Mouse (Mus musculus) liver, adult 2 months (tissue): ENCODE data around the gene Tuba3b.

Experiments
- CTCF ChIP-seq: fragments of 200-500 bp; IDR thresholded peaks from 2 replicates; pipeline ENCODE4 v1.5.1; 2011; ENCODE audit warnings: low read depth, low read length, control low read depth
- POLR2A ChIP-seq: fragments of 200-500 bp; IDR thresholded peaks from 2 replicates; pipeline ENCODE4 v1.6.1; 2011; ENCODE audit warnings: low read length, control low read depth; ENCODE audit not compliant: insufficient read depth; ENCODE audit errors: extremely low read depth

GRCm38 (mm10) chr6:145604126-145604525 is 11.4 kb upstream of the Tuba3b start:
- TF ChIP-seq CTCF: no peak
- no peak for TF ChIP-seq POLR2A
